Mouse (Mus musculus): ENCODE measurements around the gene Tk2. TPM values are rescaled to one million over a fixed set of nuclear protein-coding genes. Genes with fewer than 3 reads are reported as not detected.

Gene Tk2
- total and polyA plus RNA-seq, 2 experiments from 2014 or later, result 36.6 to 42.1 TPM

GRCm38 (mm10) chr8:104247054-104247907 lies 1.1 kb downstream of the Tk2 start:
- Histone ChIP-seq H3K9ac (replicated peaks; ENCODE audit: low read length, poor library complexity, severe bottlenecking) (peak overlapping the region; percentile 93), H3K27ac (ENCODE audit: low read depth, low read length) (no peak overlapping the region), H3K36me3 (ENCODE audit: insufficient read depth, low read length) (peaks cover 16% of the 10 kb centered on the region), H3K9me3 (ENCODE audit: low read length) (no peaks in the 10 kb centered on the region), H3K4me3 (ENCODE audit: low read depth, low read length) (peak overlapping the region; percentile 89), H3K4me1 (ENCODE audit: insufficient read depth, low read length) (peaks cover 6% of the 10 kb centered on the region; the same call in 1 of the 2 replicates), H3K27me3 (ENCODE audit: insufficient read depth, low read length) (no peaks in the 10 kb centered on the region), H3K4me2 (ENCODE audit: low read depth, low read length, poor library complexity, severe bottlenecking) (peak overlapping the region; percentile 79)
- ATAC-seq (ENCODE audit: low FRiP score) (no peak), DNase-seq (ENCODE audit: low spot score) (no peak)
- whole genome bisulfite sequencing, result 78% methylated on average over 22 of the region's 22 CpGs
- no peak for TF ChIP-seq CTCF (IDR thresholded peaks at IDR 0.05)

- Histone ChIP-seq H3K36me3 (ENCODE audit: insufficient read depth, low read length) (peaks cover 22% of the 10 kb centered on the region), H3K27me3 (ENCODE audit: insufficient read depth, low read length) (no peaks in the 10 kb centered on the region), H3K9ac (replicated peaks; ENCODE audit: low read length, poor library complexity, severe bottlenecking) (no peak overlapping the region), H3K4me1 (ENCODE audit: insufficient read depth, low read length) (peaks cover 4% of the 10 kb centered on the region; the same call in 1 of the 2 replicates), H3K27ac (ENCODE audit: low read depth, low read length) (no peak overlapping the region), H3K9me3 (ENCODE audit: low read length) (no peaks in the 10 kb centered on the region), H3K4me2 (ENCODE audit: low read depth, low read length, poor library complexity, severe bottlenecking) (no peak overlapping the region), H3K4me3 (ENCODE audit: low read depth, low read length) (no peak overlapping the region)
- 95% methylated on average over 4 of the region's 4 CpGs for whole genome bisulfite sequencing
- no peak for ATAC-seq (ENCODE audit: low FRiP score)
- no peak for DNase-seq (ENCODE audit: low spot score)
- TF ChIP-seq CTCF (IDR thresholded peaks at IDR 0.05), result no peak
These were observed 1.7 kb downstream of the Tk2 start for GRCm38 (mm10) chr8:104246621-104247020.

GRCm38 (mm10) chr8:104242038-104242644 lies 6.2 kb downstream of the Tk2 start:
- Histone ChIP-seq H3K9me3 (ENCODE audit: low read length) (no peaks in the 10 kb centered on the region), H3K4me3 (ENCODE audit: low read depth, low read length) (no peak overlapping the region), H3K27me3 (ENCODE audit: insufficient read depth, low read length) (no peaks in the 10 kb centered on the region), H3K4me2 (ENCODE audit: low read depth, low read length, poor library complexity, severe bottlenecking) (no peak overlapping the region), H3K36me3 (ENCODE audit: insufficient read depth, low read length) (peaks cover 64% of the 10 kb centered on the region), H3K4me1 (ENCODE audit: insufficient read depth, low read length) (no peaks in the 10 kb centered on the region; the same call in 1 of the 2 replicates), H3K9ac (replicated peaks; ENCODE audit: low read length, poor library complexity, severe bottlenecking) (no peak overlapping the region), H3K27ac (ENCODE audit: low read depth, low read length) (no peak overlapping the region)
- DNase-seq (ENCODE audit: low spot score) (no peak), ATAC-seq (ENCODE audit: low FRiP score) (no peak)
- WGBS, result 68% methylated on average over 12 of the region's 12 CpGs
- TF ChIP-seq CTCF (IDR thresholded peaks at IDR 0.05), result no peak

- Histone ChIP-seq H3K27ac (ENCODE audit: low read depth, low read length) (no peak overlapping the region), H3K36me3 (ENCODE audit: insufficient read depth, low read length) (peaks cover 77% of the 10 kb centered on the region), H3K9ac (replicated peaks; ENCODE audit: low read length, poor library complexity, severe bottlenecking) (no peak overlapping the region), H3K4me2 (ENCODE audit: low read depth, low read length, poor library complexity, severe bottlenecking) (no peak overlapping the region), H3K9me3 (ENCODE audit: low read length) (no peaks in the 10 kb centered on the region), H3K4me1 (ENCODE audit: insufficient read depth, low read length) (no peaks in the 10 kb centered on the region), H3K4me3 (ENCODE audit: low read depth, low read length) (no peak overlapping the region), H3K27me3 (ENCODE audit: insufficient read depth, low read length) (no peaks in the 10 kb centered on the region)
- WGBS, result 88% methylated on average over 10 of the region's 10 CpGs
- ATAC-seq (ENCODE audit: low FRiP score) (no peak), DNase-seq (ENCODE audit: low spot score) (no peak)
- no peak for TF ChIP-seq CTCF (IDR thresholded peaks at IDR 0.05)
These were observed 8.9 kb downstream of the Tk2 start for GRCm38 (mm10) chr8:104239418-104239861.

GRCm38 (mm10) chr8:104234573-104234972 lies 13.8 kb downstream of the Tk2 start:
- DNase-seq (ENCODE audit: low spot score) (peak; percentile 48), ATAC-seq (ENCODE audit: low FRiP score) (0 out of 2 replicates have a peak, but pooled peaks have one; percentile 49)
- Histone ChIP-seq H3K27ac (ENCODE audit: low read depth, low read length) (no peak overlapping the region), H3K9ac (replicated peaks; ENCODE audit: low read length, poor library complexity, severe bottlenecking) (no peak overlapping the region), H3K4me3 (ENCODE audit: low read depth, low read length) (no peak overlapping the region), H3K9me3 (ENCODE audit: low read length) (no peaks in the 10 kb centered on the region), H3K36me3 (ENCODE audit: insufficient read depth, low read length) (peaks cover 80% of the 10 kb centered on the region), H3K4me2 (ENCODE audit: low read depth, low read length, poor library complexity, severe bottlenecking) (no peak overlapping the region), H3K4me1 (ENCODE audit: insufficient read depth, low read length) (no peaks in the 10 kb centered on the region), H3K27me3 (ENCODE audit: insufficient read depth, low read length) (no peaks in the 10 kb centered on the region)
- peak; percentile 70 for TF ChIP-seq CTCF (IDR thresholded peaks at IDR 0.05)
- 45% methylated on average over 6 of the region's 6 CpGs for WGBS

- ATAC-seq (ENCODE audit: low FRiP score), result no peak
These were observed 15.4 kb downstream of the Tk2 start for GRCm38 (mm10) chr8:104232919-104233318.

More at GRCm38 (mm10) chr8:104232919-104233318, 15.4 kb downstream of the Tk2 start:
- Histone ChIP-seq H3K27me3 (ENCODE audit: insufficient read depth, low read length) (no peaks in the 10 kb centered on the region), H3K9me3 (ENCODE audit: low read length) (no peaks in the 10 kb centered on the region), H3K27ac (ENCODE audit: low read depth, low read length) (no peak overlapping the region), H3K4me2 (ENCODE audit: low read depth, low read length, poor library complexity, severe bottlenecking) (no peak overlapping the region), H3K36me3 (ENCODE audit: insufficient read depth, low read length) (peaks cover 80% of the 10 kb centered on the region), H3K4me1 (ENCODE audit: insufficient read depth, low read length) (no peaks in the 10 kb centered on the region), H3K4me3 (ENCODE audit: low read depth, low read length) (no peak overlapping the region), H3K9ac (replicated peaks; ENCODE audit: low read length, poor library complexity, severe bottlenecking) (no peak overlapping the region)
- TF ChIP-seq CTCF (IDR thresholded peaks at IDR 0.05), result no peak
- 97% methylated on average over 5 of the region's 5 CpGs for WGBS
- DNase-seq (ENCODE audit: low spot score), result no peak
